Mouse (Mus musculus) liver, embryonic 12.5 days (tissue): ENCODE results near the gene Ntm. TPM values are rescaled to one million over a fixed set of nuclear protein-coding genes. Genes with fewer than 3 reads are reported as not detected.
A peak's percentile ranks its signal among the peaks of the same experiment; 100 is the strongest.

Experiments
- ATAC-seq: fragments of 200-750 bp; cut with Nextera tagmentation; 2 replicates; pipeline ENCODE4 v1.8.0; 2017; ENCODE audit warnings: moderate number of reproducible peaks, mild to moderate bottlenecking, moderate library complexity
- H3K27ac ChIP-seq: fragments of 300-500 bp; sonication (generic); 2 replicates; pipeline ENCODE4 v1.5.1; 2016; ENCODE audit warnings: mild to moderate bottlenecking
- H3K27me3 ChIP-seq: fragments of 300-500 bp; sonication (generic); replicated peaks from 2 replicates; pipeline ENCODE4 v1.6.1; 2016; ENCODE audit warnings: mild to moderate bottlenecking, moderate library complexity
- H3K36me3 ChIP-seq: fragments of 300-500 bp; sonication (generic); 2 replicates; pipeline ENCODE4 v1.6.1; 2016; ENCODE audit warnings: mild to moderate bottlenecking, moderate library complexity
- H3K4me1 ChIP-seq: fragments of 300-500 bp; sonication (generic); 2 replicates; pipeline ENCODE4 v1.6.1; 2016
- H3K4me2 ChIP-seq: fragments of 300-500 bp; sonication (generic); 2 replicates; pipeline ENCODE4 v1.6.1; 2016; ENCODE audit warnings: mild to moderate bottlenecking, moderate library complexity
- H3K4me3 ChIP-seq: fragments of 300-500 bp; sonication (generic); 2 replicates; pipeline ENCODE4 v1.5.1; 2016; ENCODE audit warnings: mild to moderate bottlenecking, moderate library complexity
- H3K9ac ChIP-seq: fragments of 300-500 bp; sonication (generic); 2 replicates; pipeline ENCODE4 v1.6.1; 2016; ENCODE audit warnings: mild to moderate bottlenecking, moderate library complexity
- H3K9me3 ChIP-seq: fragments of 300-500 bp; sonication (generic); replicated peaks from 2 replicates; pipeline ENCODE4 v1.6.1; 2016; ENCODE audit warnings: mild to moderate bottlenecking, moderate library complexity
- WGBS: fragments of 180-500 bp; shearing (Covaris S2); methylation state at CpG from one replicate; pipeline ENCODE4 v1.1.7; 2016; ENCODE audit not compliant: insufficient replicate concordance; 5-methylcytosine and 5-hydroxymethylcytosine counted together
- polyA plus RNA-seq: library from polyadenylated mRNA; unstranded; fragments of >200 nt; fragmentation: Nextera tagmentation; extraction: Ambion mirVana; gene quantifications from 2 replicates; pipeline ENCODE4 v1.2.1, GENCODE M21; 2016

Ntm gene
- polyA plus RNA-seq, 1 experiment from 2014 or later, result 1.7 TPM

DNA sequence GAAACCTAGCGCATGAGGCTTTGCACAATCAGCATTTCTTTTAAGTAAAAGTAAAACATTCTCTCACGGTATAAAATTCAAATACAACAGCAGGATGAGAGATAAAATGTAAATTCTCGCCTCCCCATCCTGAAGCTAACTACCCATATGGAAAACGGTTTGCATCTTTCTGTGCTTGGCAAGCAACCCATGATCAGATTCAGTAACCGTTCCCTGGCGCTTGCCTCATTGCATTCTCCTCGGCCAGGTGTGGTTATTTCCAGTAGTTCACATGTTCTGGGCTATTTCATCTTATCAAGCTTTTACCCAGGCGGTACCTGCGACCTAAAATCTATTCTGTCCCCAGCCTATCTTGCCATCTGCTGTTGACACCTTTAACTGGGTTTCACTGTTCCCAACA lies 174.1 kb downstream of the Ntm start:
- 66% methylated on average over 9 of the region's 9 CpGs for WGBS
- no peak for ATAC-seq
- no peak overlapping the region for H3K4me2 ChIP-seq

DNA sequence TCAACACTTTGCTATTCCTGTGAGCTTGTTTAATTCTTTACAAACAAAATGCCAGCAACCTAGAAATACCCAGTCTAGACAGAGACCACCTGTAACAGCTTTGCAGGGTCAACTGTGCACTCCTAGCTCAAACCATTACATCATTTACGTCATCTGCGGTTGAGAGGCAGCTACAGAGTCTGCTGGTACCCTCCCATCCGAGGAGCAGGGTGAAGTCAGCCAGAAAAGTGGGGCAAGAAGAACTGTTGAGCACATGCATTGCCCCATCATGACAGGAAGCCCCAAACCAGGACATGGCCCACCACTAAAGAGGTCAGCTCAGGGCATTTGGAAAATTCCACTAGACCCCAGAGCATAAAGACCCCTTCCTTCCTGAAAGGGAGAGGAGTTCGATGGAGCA lies 175.5 kb downstream of the Ntm start:
- 44% methylated on average over 4 of the region's 4 CpGs for WGBS
- no peak for ATAC-seq
- Histone ChIP-seq H3K36me3 (no peaks in the 10 kb centered on the region), H3K4me2 (no peak overlapping the region), H3K9me3 (no peaks in the 10 kb centered on the region), H3K4me1 (no peaks in the 10 kb centered on the region), H3K4me3 (no peak overlapping the region), H3K27ac (no peak overlapping the region), H3K9ac (no peak overlapping the region), H3K27me3 (no peaks in the 10 kb centered on the region)

More for the DNA sequence above, 174.1 kb downstream of the Ntm start:
- Histone ChIP-seq H3K9me3 (no peaks in the 10 kb centered on the region), H3K4me3 (no peak overlapping the region), H3K36me3 (no peaks in the 10 kb centered on the region), H3K9ac (no peak overlapping the region), H3K27me3 (no peaks in the 10 kb centered on the region), H3K27ac (no peak overlapping the region), H3K4me1 (no peaks in the 10 kb centered on the region)

DNA sequence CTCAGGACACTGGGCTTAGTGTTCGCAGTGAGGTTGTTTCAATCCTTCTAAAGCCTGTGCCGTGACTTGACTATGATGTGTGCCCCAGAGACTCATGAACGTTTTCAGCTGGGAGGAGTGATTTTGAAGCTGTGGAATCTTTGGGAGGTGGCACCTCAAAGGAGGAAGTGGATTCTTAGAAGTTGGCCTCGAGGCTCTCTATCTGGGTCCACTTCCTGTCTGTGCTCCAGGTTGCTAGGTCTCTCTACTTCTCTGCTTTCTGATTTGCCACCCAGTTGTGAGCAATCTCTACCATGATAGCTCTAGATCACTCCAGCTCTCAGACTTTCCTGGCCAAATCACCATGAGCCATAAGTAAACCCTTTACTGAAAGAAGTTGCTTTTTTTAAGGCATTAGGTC lies 180.2 kb downstream of the Ntm start:
- Histone ChIP-seq H3K9ac (no peak overlapping the region), H3K27me3 (no peaks in the 10 kb centered on the region), H3K4me1 (no peaks in the 10 kb centered on the region), H3K27ac (no peak overlapping the region), H3K4me2 (no peak overlapping the region), H3K4me3 (no peak overlapping the region), H3K36me3 (no peaks in the 10 kb centered on the region), H3K9me3 (no peaks in the 10 kb centered on the region)
- 37% methylated on average over 4 of the region's 4 CpGs for WGBS
- ATAC-seq, result no peak

DNA sequence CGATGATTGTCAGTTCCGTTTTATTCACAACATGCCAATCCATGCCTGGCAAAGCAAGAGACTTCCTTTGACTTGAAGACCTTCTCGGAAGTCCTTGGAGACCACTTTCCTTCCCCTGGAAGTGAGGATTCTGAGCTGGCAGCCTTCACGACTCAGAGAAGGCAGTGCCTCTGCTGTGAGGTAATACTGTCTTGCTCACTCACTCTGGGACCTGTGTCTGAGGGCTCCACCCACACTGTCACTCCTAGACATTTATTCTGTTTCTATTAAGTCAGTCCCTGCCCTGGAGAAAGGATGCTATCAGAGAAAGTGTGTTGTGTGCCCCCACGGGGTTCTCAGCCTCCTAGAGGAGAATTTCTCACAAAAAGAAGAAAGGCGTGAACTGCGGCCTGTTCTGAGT lies 183.2 kb downstream of the Ntm start:
- Histone ChIP-seq H3K9me3 (no peaks in the 10 kb centered on the region), H3K36me3 (no peaks in the 10 kb centered on the region), H3K27ac (no peak overlapping the region), H3K27me3 (no peaks in the 10 kb centered on the region), H3K4me3 (no peak overlapping the region), H3K9ac (no peak overlapping the region), H3K4me1 (no peaks in the 10 kb centered on the region), H3K4me2 (no peak overlapping the region)
- no peak for ATAC-seq
- 56% methylated on average over 7 of the region's 7 CpGs for WGBS

DNA sequence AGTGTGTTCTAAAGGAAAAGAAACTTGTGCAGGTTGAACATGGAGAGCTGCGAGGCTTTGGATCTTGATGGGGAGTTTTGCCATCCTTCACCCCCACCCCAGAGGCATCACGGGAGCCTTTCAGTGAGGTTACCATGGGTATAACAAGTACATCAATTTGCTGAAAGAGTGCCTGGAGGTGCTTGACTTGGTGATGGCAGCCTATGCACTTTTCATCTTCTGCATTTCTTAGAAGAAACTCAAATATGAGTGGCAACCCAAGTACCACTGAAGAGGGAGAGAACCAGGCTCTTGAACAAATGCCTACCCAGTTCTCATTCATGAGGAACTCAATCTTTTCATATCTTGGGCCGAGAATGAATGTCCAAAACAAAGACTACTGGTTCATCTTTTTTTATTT lies 186.0 kb downstream of the Ntm start:
- no peak overlapping the region for H3K4me3 ChIP-seq
- 63% methylated on average over 3 of the region's 3 CpGs for WGBS
- H3K27me3 ChIP-seq, result no peaks in the 10 kb centered on the region
- H3K27ac ChIP-seq, result no peak overlapping the region
- no peaks in the 10 kb centered on the region for H3K36me3 ChIP-seq
- no peak overlapping the region for H3K4me2 ChIP-seq
- H3K9me3 ChIP-seq, result no peaks in the 10 kb centered on the region
- ATAC-seq, result no peak
- H3K9ac ChIP-seq, result no peak overlapping the region
- H3K4me1 ChIP-seq, result no peaks in the 10 kb centered on the region

DNA sequence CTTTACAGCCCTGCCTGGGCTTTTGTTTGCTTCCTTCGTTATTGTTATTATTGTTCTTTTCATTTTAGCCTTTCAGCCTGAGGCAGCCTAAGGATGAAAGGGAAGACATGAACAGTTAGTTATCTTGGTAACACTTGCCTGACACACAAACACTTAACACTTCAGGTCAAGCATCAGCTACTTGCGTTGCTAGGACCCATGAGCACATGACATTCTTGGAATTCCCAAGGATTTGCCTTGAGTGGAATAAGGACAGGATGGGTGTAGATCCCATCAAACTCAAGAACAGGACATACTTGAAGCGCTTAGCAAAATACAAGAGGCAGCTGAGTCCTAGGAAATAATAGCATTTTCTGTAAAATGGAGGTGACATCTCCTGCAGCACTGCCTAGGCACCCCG lies 186.4 kb downstream of the Ntm start:
- no peaks in the 10 kb centered on the region for H3K27me3 ChIP-seq
- no peaks in the 10 kb centered on the region for H3K9me3 ChIP-seq
- ATAC-seq, result no peak
- no peak overlapping the region for H3K4me2 ChIP-seq
- H3K36me3 ChIP-seq, result no peaks in the 10 kb centered on the region
- H3K4me3 ChIP-seq, result no peak overlapping the region
- no peak overlapping the region for H3K9ac ChIP-seq
- H3K27ac ChIP-seq, result no peak overlapping the region
- H3K4me1 ChIP-seq, result no peaks in the 10 kb centered on the region
- WGBS, result 62% methylated on average over 4 of the region's 4 CpGs

DNA sequence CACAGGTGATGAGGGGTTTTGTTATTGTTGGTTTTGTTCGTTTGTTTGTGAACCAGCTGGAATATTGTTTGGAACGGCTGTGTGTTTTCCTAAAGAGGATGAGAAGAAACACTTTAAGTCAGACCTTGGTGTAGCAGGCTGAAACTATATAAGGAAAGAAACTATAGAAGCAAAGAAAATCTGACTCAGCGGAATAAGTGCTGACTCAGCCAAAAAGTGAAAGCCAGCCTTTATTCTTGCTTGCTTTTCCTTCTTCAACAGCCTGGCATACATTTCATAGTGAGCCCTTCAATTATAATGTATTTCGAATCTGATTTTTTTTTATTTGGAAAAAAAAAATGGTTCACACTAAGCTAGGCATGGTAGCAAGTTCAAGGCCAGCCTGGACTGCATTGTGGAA lies 186.9 kb downstream of the Ntm start:
- 63% methylated on average over 4 of the region's 4 CpGs for WGBS
- no peak overlapping the region for H3K4me3 ChIP-seq
- no peak overlapping the region for H3K9ac ChIP-seq
- no peaks in the 10 kb centered on the region for H3K36me3 ChIP-seq
- no peak for ATAC-seq
- no peaks in the 10 kb centered on the region for H3K4me1 ChIP-seq
- no peaks in the 10 kb centered on the region for H3K27me3 ChIP-seq
- H3K27ac ChIP-seq, result no peak overlapping the region
- H3K4me2 ChIP-seq, result no peak overlapping the region
- no peaks in the 10 kb centered on the region for H3K9me3 ChIP-seq

DNA sequence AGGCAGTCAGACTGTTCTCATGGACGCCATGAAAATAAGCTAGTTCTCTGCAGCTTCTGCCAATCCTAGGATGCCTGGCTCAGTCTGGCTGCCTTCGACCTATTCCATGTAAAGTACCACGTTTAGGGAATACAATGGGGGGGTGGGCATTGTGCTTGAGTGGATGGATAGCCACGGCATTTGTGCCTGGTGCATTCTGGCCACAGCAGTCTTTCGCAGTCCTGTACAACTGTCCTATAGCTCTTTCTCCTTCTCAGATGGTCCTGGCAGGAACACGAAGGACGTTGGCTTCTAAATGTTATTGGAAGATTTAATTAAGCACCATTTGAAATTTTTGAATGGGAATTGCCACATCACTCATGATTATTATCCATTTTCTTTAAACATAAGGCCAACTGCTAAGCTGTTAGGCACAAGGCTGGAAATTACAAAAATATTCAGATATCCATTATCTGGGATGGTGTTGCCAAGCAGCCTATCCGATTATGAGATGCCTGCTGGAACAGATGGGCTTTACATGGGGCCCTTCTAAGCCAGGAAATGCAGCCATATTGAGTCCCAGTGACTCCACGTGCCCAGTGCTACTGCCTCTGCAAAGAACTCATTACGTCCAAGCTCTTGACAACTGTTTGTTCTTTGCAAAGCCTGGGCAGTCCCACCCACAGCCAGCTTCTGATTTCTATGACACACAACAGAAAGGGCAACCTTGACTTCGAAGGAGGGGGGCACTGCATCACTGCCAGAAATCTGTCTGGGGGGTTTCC lies 190.1 kb downstream of the Ntm start:
- Histone ChIP-seq H3K9me3 (no peaks in the 10 kb centered on the region), H3K9ac (no peak overlapping the region), H3K4me3 (no peak overlapping the region), H3K36me3 (no peaks in the 10 kb centered on the region), H3K4me2 (no peak overlapping the region), H3K27me3 (no peaks in the 10 kb centered on the region), H3K27ac (no peak overlapping the region), H3K4me1 (no peaks in the 10 kb centered on the region)
- ATAC-seq, result no peak
- WGBS, result 63% methylated on average over 11 of the region's 11 CpGs

DNA sequence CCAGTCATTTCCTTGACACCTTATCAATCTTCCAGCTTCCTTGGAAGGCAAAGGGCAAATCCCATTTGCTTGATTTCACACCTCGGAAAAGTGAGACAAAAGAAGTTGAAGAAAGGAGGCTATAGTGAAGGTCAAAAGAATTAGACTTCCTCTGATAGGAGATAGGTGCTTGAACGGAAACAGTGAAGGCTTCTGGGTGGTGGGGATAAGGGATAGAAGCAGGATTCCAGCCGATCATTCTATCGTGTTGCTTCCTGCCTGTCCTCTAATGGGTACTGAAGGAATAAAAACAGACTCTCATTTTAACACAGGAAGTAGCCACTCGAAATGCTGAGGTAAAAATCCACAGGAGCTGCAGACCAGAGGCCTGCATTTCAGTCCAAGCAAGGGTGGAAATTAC lies 191.1 kb downstream of the Ntm start:
- Histone ChIP-seq H3K4me3 (no peak overlapping the region), H3K4me2 (no peak overlapping the region), H3K36me3 (no peaks in the 10 kb centered on the region), H3K4me1 (no peaks in the 10 kb centered on the region), H3K9ac (no peak overlapping the region), H3K9me3 (no peaks in the 10 kb centered on the region), H3K27me3 (no peaks in the 10 kb centered on the region), H3K27ac (no peak overlapping the region)
- 16% methylated on average over 5 of the region's 5 CpGs for WGBS
- ATAC-seq, result no peak

DNA sequence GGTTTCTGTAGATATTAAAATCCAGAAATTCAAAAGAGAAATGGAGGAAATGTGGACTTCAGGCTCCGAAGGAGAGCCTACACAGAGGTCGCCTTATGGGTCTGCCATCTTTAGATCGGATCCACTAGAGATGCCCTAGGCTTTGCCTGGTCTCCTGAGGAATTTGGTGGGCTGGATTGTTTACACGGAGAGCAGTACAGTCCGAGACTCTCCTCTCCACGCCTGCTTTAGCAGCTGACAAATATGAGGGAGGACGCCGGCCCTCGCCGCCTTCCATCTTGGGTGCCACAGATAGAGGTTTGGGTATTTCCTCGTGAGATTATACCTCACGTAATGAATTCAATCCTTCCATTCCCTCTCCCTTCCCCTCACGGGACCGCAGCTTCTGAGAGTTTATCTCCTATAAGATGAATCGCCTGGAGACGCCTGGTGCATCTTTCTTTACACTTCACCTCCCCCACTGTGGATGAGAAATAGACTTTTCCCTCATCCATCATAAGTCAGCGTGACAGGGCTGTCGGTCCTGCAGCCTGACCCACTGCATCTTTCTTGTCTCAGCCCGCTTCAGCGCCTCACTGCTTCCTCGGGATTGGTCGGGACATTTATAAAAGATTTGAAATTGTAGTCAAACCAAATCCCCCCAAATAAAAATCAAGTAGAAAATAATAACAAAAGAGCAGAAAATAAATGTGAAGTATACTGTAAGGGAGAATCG lies 191.7 kb downstream of the Ntm start:
- Histone ChIP-seq H3K9me3 (no peaks in the 10 kb centered on the region), H3K4me1 (no peaks in the 10 kb centered on the region), H3K27ac (no peak overlapping the region), H3K9ac (no peak overlapping the region), H3K36me3 (no peaks in the 10 kb centered on the region), H3K4me3 (no peak overlapping the region), H3K27me3 (no peaks in the 10 kb centered on the region), H3K4me2 (0 out of 2 replicates have a peak overlapping the region, but pooled peaks have one; percentile 18)
- ATAC-seq, result no peak
- WGBS, result 42% methylated on average over 23 of the region's 23 CpGs

DNA sequence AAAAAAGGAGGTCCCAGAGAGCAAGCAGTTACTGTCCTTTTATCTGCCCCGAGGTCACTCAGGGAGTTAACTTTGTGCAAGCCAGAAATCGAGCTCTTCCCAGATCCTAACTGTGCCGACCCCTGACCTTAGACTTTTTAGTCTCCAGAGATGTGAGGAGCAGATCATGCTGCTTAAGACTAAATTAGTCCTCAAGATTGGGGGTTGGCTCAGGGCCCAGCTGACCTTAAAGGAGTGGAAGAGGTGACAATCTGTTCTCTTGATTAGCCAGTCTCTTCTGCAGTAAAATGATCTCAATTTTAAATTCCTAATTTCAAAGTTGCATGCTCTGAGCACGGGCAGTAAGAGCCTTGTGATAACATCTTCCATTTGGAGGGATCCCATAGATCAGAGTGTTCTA lies 193.6 kb downstream of the Ntm start:
- ATAC-seq, result no peak
- no peaks in the 10 kb centered on the region for H3K9me3 ChIP-seq
- H3K27ac ChIP-seq, result no peak overlapping the region
- H3K27me3 ChIP-seq, result no peaks in the 10 kb centered on the region
- no peak overlapping the region for H3K9ac ChIP-seq
- H3K4me1 ChIP-seq, result no peaks in the 10 kb centered on the region
- 40% methylated on average over 4 of the region's 4 CpGs for WGBS
- H3K36me3 ChIP-seq, result no peaks in the 10 kb centered on the region
- no peak overlapping the region for H3K4me3 ChIP-seq
- H3K4me2 ChIP-seq, result no peak overlapping the region

DNA sequence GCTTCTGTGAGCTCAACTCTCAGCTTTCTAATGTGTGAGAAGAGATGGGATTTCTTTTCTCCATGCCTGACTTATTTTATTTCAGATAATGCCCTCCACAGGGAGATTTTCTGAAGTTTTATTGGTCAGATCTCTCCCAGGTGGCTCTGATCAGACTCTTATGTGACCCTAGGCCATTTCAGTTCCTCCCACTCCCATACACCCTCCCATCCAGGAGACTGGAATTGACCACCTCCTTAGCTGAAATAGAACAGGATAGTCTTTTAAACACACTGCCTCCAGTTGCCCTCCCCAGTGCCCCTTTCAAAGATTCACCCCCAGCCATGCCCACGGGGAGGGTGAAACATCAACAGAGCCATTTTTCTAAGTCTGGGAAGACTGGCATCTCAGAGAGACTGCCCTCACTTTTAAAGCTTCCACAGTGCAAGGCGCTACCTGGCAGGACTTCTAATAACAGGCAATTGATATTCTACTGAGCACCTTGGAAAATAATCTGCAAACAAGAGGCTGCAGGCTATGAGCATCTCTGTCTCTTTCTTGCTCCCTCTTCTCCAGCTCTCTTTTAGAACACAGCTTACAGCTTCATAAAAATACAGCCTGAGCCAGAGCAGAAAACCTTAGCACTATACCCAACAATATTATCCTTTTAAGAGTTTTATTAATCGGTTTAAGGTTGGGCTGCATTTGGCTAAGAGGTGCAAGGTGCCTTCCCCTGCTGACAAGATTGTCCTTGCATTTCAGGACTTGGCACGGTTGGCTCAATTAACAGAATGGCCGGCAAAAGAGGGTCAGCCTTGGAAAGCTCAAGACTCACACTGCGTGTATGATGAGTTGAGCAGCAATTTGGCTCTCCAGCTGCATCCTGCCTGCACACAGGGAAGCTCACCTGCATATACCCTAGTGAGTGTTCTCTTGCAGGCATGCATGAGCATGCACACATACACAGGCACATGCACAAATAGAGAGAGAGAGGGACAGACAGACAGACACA lies 196.7 kb downstream of the Ntm start:
- H3K4me1 ChIP-seq, result no peaks in the 10 kb centered on the region
- H3K9me3 ChIP-seq, result no peaks in the 10 kb centered on the region
- no peak overlapping the region for H3K27ac ChIP-seq
- H3K4me3 ChIP-seq, result no peak overlapping the region
- no peaks in the 10 kb centered on the region for H3K27me3 ChIP-seq
- whole genome bisulfite sequencing, result 65% methylated on average over 6 of the region's 6 CpGs
- no peak overlapping the region for H3K4me2 ChIP-seq
- H3K9ac ChIP-seq, result no peak overlapping the region
- H3K36me3 ChIP-seq, result no peaks in the 10 kb centered on the region
- ATAC-seq, result no peak
